Mouse (Mus musculus) heart, adult 2 months (tissue): ENCODE results near the gene Pla2g12a.

ENCODE experiments used
- CTCF ChIP-seq: fragments of 200-600 bp; IDR thresholded peaks from 2 replicates; pipeline ENCODE4 v1.8.1; 2022; ENCODE audit warnings: antibody characterized with exemption, mild to moderate bottlenecking, moderate library complexity
- EP300 ChIP-seq: fragments of 200-500 bp; IDR thresholded peaks from 2 replicates; pipeline ENCODE4 v1.6.1; 2011; ENCODE audit warnings: low read depth, low read length, control low read depth; ENCODE audit not compliant: insufficient read depth
- POLR2A ChIP-seq: fragments of 200-500 bp; IDR thresholded peaks from 2 replicates; pipeline ENCODE4 v1.6.1; 2011; ENCODE audit warnings: mild to moderate bottlenecking, low read depth, low read length, control low read depth; ENCODE audit not compliant: insufficient read depth

DNA sequence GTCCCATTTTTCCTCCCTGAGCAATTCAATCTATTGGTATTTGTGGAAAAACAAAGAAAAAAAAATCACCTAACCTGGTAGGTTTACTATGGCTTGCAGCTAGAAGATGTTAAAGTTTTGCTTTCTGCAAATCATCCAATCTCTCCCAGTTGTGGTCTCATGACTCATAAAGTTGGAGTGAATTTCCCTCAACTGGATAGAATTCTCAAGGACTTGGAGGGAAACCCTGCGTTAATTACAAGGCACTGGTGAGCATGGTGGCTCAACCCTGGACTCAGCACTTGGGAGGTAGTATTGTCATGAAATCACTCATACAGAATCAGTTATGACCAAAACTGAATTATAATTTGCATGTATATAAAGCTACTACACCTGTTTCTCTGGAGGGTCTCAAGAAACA, 62.9 kb downstream of the Pla2g12a start:
- TF ChIP-seq CTCF = no peak
- no peak for TF ChIP-seq POLR2A
- TF ChIP-seq EP300 = no peak
